Mouse (Mus musculus) spleen, postnatal 4 days (tissue): Measurements from ENCODE around the gene Krt8.
A peak's percentile ranks its signal among the peaks of the same experiment; 100 is the strongest.

Experiments used
- DNase-seq, 2 experiments: peaks; one replicate each; pipeline ENCODE4 v3.0.0; 2022; ENCODE audit warnings: low spot score in 2 of 2

Gene Krt8

DNA sequence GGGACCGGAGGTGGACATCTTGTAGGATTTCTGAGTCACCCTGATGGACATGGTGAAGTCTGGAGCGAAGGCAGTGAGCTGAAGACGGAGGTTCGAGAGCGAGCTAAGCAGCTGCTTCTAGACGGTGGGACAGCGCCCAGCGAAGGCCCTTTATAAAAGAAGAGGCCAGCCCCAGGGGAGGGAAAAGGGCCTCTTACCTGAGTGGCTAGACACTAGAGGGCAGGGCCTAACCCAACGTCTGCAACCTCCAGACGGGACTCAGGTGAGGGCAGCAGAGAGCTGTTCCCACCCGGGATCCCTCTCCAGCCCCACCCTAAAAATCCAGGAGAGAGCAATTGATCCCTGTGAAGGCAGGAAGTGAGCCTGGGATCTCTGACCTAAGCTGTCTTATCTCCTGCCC is at the start of gene Krt8:
Gene Krt8, minus strand, starts transcription at position 294 of the 400 bp plus-strand sequence.
- peak in 1 of 2 experiments; percentile 57 for DNase-seq

DNA sequence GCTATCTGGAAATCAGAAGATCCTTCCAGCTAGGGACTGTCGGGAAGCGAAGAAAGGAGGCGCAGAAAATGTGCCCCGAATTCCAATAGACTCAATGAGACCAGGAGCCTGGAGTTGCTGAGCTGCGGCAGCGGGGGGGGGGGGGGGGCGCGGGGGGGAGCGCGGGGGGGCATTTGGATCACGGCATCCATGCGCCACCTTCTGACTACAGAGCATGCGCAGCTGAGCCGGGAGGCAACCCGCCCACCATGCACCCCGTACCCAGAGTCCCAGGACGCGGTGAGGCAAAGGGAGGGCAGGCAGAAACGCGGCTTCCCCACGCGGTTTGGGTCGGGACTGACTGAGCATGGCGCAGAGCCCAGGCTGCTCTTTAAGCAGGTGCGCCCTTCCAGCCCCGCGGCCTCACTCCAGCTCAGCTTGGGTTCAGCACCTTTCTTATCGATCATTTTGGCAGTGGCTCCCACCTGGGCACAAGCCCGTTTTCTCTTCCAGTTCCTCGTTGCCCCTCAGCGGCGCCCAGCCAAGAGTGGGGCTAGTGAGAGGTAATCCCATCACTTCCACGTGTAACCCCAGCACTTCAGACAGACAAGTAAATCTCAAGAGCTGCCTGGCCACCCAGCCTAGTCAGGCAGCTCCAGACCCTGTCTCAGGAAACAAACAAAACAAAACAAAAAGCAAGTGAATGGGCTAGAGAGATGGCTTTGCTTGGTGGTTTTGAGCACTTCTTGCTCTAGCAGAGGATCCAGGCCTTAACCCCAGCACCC is 47.8 kb upstream of the Krt8 start:
- no peak for DNase-seq

DNA sequence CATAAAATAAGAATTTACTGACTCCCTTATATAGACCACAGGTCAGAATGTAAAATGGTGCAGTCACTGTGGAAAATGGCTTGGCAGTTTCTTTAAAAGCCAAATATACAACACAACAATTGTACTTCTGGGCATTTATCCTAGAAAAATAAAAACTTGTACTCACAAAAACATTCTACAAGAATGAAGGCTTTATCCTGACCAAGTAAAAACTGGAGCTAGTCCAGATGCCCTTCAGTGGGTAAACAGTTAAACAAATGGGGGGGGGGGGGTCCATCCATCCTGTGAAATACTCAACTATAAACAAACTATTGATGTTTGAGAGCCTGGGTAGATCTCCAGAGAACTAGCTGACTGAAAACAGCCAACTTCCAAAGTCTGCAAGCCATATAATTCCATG is 45.6 kb upstream of the Krt8 start:
- no peak for DNase-seq

- DNase-seq, result no peak
Measured at GRCm38 (mm10) chr15:102048006-102048405, 43.7 kb upstream of the Krt8 start.

DNA sequence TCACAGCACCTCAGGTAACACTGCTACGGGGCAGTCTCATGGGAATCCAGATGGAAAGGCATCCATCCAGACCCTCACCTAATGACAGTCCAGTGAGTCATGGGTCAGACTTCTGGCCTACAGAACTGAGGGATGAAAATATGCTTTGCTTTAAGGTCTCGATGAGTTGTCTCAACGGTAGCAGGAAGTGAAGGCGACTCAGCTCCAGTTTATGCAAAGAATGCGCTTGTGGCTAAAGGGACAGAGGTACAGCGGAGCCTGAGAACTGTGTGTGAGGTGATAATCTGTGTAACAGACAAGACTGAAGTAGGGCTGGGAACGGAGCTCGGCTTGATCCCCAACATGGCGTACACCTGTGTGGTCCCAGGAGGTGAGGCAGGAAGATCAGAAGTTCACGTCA is 41.4 kb upstream of the Krt8 start:
- no peak for DNase-seq

DNA sequence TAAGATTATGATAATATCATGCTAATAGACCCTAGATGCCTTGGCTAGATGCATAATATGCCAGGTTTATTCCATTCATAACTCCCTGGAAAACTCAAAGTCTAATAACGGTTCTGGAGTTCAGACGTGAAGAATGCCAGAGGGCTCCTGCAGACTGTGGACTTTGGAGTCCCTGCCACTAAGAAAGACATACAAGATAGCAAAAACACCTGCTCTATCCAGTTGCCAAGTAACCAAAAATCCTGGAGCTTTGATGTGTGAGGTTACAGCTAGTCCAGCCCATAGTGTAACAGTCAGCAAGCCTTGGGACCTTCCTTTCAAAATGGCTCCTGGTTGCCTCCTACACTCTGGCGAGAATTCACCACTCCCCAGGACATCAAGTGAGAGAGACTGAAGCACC is 40.5 kb upstream of the Krt8 start:
- no peak for DNase-seq

DNA sequence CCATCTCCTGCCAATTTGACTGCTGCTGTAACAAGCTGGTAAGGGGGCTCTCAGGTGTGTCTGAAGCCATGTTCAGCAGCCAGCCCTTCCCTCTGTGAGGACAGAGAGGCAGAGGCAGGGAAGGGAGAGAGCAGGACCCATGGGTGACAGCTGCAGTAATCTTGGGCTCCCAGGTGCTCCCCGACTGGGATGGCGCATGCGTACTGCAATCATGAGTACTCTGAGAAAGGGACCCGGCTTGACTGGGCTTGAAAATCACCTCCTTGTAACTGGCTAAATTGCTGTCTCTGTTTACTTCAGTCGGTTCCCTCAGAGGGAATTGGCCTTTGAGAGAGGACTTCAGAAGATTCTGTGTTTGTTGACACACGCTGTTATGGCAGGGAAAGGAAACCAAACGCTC is 37.7 kb upstream of the Krt8 start:
- DNase-seq, result no peak

DNA sequence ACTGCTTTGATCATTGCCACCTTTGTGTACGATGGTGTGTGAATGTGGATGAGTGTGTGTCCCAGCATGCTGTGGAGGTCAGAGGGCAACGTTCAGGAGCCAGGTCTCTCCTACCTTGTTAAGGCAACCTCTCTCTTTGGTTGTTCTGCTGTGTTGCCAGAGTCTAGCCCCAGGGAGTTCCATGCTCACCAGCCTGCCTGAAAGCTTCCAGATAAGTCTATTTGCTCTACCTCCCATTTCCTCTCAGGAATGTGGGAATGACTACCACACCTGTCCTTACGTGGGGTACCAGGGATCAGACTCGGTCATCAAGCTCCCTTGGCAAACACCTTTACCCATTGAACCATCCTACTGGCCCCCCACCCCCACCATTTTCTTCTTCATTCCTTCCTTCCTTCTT is 36.0 kb upstream of the Krt8 start:
- DNase-seq, result no peak

- no peak for DNase-seq
Measured at GRCm38 (mm10) chr15:102034121-102035053, 30.1 kb upstream of the Krt8 start.

- no peak for DNase-seq
Measured at GRCm38 (mm10) chr15:102028040-102028439, 23.8 kb upstream of the Krt8 start, which contains the start of gene Krt18. TSS of gene Krt18 (plus strand) at chr15:102028180.

GRCm38 (mm10) chr15:102026430-102026829 is 22.1 kb upstream of the Krt8 start:
- no peak for DNase-seq

DNA sequence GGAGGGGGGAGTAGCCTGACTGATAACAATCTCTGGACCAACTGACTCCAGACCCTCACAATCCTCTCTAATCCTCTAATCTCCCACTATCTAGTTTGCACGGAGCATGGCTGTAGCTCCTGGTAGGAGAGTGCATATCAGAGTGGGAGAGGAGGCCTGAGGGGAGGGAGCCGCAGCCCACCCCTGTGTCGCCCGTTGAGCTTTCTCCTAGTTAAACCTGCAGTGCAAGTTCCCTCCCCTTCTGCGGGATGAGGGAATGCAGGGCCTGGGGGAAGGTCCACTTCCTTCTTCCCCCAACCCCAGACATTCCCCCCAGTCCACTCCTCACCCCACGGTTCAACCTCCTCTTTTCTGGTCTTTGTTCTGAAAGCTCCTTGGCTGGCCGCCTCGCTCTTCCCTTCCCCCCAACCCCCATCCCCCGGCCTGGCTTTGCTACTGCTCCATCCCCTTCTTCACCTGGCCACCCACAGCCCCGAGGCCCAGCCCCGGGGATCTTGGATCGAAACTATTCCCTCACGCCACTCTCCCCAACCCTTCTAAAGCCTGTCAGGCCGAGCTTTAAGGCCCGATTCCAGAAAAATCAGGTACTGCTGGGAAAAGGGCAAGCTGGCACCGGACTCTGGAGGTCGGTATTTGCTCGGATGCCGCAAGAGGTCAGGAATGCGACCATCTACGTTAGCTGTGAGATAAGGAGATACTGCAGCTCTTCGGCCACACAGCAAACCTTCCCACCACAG is 21.0 kb upstream of the Krt8 start:
- no peak for DNase-seq

DNA sequence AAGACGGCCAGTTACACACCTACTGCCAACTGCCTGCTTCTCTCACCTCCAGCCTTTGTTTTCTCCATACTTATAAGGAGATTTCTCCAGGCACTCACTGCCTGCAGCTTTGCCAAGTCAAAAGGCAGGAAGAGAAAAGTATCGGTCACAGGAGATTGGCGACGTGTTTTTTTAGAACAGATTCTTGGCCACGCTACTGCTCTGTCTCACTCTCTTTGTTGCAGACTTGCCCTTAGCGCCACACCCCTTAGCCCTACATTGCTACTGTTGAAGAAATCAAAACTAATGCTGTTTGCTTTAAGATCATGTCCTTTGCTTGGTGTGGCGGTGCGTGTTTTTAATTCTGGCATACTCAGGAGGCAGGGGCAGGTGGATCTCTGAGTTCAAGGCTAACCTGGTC is 19.6 kb upstream of the Krt8 start:
- DNase-seq, result no peak

- DNase-seq, result no peak
Measured at GRCm38 (mm10) chr15:102022481-102022880, 18.2 kb upstream of the Krt8 start.

GRCm38 (mm10) chr15:102017918-102018463 is 13.7 kb upstream of the Krt8 start:
- peak; percentile 60 to 76 for DNase-seq

DNA sequence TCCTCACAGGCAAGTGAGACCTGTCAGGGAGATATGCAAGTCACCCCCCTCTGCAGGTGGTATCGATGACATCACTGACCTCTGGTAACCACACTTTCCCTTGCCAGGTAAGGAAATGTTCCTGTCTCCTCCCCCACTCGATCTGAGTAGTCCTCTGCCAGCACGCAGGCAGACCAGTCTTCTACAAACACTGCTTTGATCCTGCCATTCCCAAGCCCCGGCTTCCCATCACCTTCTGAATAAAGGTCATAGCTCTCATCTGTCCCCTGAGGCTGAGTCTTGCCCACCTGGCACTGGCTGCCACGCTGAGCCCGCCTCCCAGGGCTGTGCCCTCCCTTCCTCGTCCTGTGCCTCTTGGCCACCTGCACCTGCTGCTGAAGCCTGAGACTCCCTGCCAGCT is 12.5 kb upstream of the Krt8 start:
- no peak for DNase-seq

DNA sequence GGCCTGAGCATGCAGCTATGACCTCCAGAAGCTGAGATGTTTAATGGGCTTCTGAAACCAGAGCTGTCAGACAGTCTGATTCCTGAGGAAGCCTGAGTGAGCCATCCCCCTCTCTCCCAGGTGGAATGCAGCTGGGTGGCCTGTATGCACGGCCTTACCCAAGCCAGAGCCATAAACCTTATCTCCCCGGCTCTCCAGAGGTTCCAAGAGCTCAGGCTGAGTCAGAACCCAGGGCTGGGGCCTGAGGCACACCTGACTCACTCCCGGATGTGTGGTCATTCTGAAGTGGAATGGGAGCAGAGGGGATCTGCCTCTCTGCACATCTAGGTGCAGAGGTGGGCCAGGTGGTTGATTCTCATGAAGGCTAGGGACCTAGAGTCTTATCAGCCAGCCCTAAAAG is 11.8 kb upstream of the Krt8 start:
- DNase-seq, result no peak

DNA sequence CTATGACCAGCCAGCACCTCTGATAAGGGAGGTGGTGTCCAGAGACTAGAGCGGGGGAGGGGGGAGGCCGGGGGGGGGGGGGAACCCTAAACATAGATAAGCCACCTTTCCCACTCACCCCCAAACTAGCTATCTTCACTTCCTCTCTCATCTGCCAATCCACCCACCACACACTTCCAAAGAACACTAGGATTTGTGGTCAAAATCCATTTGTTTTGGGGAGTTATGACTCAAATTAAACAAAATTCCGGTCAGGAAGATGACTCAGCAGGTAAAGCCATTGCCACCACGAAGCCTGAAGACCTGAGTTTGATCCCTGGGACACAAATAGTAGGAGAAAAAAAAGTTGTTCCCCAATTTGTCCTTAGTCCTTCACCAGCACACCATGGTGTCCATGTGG is 10.6 kb upstream of the Krt8 start:
- DNase-seq, result no peak

- DNase-seq, result no peak
Measured at GRCm38 (mm10) chr15:102013651-102014050, 9.4 kb upstream of the Krt8 start.

- peak; percentile 42 to 62 for DNase-seq
Measured at GRCm38 (mm10) chr15:102012260-102012765, 8.0 kb upstream of the Krt8 start.

DNA sequence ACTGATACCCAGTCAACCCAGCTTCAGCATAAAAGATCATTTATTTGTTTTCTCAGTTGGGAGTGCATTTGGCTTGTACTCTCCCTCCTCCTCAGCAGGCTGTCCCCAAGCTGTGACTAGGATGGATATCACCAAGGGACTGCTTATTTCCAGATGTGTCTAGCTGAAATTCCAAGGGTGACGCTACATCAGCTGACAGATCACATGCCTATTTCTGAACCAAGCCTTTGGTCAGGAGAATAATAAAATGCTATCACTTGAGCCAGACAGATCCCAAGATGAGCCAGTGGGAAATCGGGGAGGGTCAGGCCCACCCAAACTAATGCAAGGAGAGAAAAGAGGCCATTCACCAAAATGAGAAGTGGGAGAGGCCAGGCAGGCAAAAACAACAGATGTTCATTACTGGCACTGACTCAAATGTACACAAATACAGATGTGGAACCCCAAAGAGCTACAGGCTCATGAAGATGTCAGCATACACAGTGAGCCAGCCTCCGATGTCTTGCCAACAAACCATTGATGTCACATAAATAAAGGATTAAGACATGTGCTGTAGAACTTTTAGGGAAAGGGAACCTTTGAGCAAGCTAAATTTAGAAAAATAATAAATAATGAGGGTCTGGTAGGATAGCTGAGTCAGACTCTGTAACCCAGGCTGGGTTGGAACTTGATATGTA is 6.4 kb upstream of the Krt8 start:
- DNase-seq, result no peak
